Mouse (Mus musculus) right cerebral cortex, postnatal 14 days (tissue): ENCODE measurements around the gene Lrrc15.
A peak's percentile ranks its signal among the peaks of the same experiment; 100 is the strongest.

ENCODE experiments used
- DNase-seq: peaks from one replicate; pipeline ENCODE4 v3.0.0; 2022

The Lrrc15 gene

DNA sequence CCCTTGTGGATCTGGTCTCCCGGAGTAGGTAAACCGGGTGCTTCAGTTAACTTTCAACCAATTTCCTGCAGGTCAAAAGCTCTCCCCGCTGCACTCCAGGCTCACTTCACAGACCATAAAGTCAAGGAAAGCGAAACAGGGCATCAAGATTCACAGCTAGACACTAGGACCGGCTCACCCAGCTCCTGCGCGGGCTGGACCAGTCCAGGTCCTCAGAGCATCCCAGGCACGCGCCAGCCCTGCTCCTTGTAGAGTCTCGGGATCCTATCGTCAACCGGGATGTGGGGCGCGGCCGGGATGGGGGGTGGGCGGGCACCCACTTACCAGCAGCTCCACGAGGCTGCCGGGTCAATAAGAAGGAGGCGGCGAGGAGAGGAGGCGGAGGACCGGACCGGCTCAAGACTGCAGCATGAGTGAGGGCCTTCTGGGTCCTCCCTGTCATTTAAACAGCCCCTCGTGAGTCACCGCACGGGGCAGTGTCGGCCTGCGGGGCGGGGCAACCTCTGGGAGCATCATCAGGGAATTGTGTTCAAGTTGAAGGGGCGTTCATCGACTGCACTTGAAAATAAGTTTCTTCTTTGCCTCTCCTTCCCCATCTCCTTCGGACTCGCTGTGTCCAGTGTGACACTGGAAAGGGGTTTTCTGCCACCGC lies at the start of gene Lrrc15:
Gene Lrrc15 (minus strand): TSS at position 413 of the 652 bp plus-strand sequence.
- no peak for DNase-seq

DNA sequence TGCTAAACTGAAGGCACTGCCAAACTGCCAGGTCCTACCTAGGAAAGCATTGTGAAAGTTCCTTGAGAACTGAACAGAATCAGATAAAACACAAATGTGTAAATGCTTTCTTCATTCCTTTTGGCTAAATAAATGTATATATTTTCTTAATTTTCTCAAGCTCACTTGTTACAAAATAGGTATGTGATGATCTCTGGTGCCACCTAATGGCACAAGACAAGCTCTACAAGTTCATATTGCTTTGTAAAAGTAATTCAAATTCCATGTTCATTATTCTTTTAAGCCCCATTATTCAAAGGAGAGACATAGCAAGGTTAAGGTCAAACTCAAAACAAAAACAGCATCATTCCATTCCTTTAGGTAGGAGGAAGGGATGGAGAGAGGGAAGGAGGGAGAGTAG lies 31.2 kb upstream of the Lrrc15 start:
- no peak for DNase-seq

GRCm38 (mm10) chr16:30310647-30311046 lies 27.6 kb upstream of the Lrrc15 start, which contains the start of gene Gp5:
TSS of gene Gp5 (minus strand) at chr16:30310779.
- DNase-seq, result no peak

GRCm38 (mm10) chr16:30310171-30310515 lies 27.1 kb upstream of the Lrrc15 start:
- DNase-seq, result no peak

GRCm38 (mm10) chr16:30309395-30310170 lies 26.5 kb upstream of the Lrrc15 start:
- DNase-seq, result no peak

DNA sequence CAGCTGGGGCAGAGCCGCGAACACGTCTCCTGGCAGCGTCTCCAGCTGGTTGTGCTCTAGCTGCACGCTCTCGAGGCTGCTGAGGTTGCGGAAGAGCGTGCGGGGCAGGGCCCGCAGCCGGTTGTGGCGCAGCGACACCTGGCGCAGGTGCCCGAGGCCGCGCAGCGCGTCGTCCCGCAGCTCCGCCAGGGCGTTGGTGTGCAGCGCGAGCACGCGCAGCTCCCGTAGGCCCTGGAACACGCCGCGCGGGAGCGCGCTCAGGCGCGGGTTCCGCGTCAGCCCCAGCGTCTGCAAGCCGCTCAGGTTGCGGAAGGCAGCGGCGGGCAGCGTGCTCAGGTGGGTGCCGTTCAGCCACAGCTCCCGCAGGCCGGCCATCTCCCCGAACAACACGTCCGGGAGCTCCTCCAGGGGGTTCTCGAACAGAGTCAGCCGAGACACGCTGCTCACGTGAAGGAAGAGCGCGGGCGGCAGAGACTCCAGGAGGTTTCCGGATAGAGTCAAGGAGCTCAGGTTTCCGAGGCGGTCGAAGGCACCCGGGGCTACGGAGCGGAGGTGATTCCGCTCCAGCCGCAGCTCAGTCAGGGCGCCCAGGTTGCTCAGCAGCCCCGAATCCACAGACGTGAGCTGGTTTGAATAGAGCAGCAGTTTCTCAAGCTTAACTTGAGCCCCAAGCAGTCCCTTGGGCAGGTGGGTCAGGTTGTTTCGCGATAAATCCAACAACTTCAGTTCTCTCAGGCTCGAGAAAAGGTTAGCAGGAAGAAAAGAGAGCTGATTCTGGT lies 25.7 kb upstream of the Lrrc15 start:
- peak; percentile 65 for DNase-seq

DNA sequence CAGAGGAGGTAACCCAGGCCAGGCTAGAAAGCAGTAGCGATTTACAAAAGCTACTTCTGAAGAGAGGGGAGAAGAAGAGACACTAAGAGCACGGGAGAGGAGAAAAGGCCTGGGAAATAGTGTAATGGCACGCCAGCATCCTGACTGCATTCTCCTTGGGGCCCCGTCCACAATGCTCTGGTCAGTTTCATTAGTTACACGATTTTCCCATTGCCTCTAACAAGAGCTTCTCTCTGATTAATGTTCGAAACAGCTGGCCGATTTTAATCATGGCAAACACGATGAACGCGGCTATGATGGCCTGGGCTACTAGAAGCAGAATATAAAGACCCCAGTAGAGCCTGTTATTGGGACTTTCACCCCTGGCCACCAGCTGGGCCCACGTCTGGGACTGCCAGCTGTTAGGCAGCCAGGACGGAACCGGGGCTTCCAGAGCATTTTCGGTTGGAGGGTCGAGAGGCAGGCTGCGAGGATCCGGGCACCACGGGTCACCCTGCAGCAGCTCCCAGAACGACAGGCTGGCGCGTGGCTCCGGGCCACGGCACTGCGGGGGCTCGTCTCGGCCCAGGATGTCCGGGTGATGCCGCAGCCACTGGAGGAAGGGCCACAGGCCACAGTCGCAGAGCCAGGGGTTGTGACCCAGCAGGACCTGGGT lies 25.0 kb upstream of the Lrrc15 start:
- peak; percentile 19 for DNase-seq

DNA sequence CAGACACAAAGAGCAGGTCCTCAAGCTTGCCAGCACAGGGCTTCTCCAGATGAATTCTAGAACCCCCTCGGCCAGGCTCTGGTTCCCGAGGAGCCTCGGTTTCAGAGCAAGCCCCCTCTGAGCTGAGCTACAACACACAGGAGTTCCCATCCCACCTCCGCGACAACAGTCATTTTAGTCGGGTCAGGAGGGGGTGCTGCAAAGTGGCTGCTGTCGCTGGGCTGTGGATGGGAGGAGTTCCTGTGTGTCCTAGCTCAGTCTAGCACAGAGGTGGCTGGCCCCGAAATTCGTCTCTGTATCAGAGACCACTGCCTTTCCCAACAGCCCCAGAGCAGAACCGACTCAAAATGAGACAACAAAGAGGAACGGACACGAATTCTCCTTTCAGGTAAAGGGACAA lies 24.2 kb upstream of the Lrrc15 start:
- DNase-seq, result no peak

DNA sequence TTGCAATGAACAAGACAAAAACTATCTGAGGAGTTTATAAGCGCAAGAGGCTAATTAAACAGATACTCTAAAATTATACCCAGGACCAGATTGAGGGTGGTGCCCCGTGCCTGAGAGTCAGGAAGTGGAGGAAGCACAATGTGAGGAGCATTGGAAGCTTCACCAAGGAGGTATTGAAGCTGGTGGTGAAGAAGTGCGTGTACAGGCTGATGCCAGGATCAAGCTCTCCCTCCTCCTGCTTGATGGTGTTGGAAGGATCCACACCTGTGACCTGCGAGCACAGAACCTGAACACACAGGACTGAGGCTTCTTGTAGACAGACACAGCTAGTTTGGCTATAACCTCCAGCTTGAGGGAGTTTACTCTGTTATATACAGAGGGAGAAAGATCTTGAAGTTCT lies 23.0 kb upstream of the Lrrc15 start:
- no peak for DNase-seq

DNA sequence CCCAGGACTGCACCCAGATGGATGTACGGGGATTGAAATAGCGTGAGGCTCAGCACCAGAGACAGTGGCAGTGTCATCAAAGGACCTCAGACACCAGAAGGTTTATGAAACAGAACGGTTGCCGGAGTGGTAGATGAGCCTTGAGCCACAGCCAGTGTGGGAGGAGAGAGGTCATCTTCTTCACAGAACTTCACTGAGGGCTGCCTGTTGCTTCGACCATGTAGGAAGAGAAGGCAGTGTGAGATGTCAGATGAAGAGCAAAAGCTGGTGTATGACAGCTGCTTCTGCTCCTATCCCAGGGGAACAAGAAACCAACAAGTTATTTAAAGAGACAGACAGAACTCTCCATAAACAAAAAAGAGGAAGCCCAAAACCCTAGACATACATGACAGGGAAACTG lies 21.2 kb upstream of the Lrrc15 start:
- no peak for DNase-seq

GRCm38 (mm10) chr16:30303411-30303810 lies 20.4 kb upstream of the Lrrc15 start:
- DNase-seq, result no peak

DNA sequence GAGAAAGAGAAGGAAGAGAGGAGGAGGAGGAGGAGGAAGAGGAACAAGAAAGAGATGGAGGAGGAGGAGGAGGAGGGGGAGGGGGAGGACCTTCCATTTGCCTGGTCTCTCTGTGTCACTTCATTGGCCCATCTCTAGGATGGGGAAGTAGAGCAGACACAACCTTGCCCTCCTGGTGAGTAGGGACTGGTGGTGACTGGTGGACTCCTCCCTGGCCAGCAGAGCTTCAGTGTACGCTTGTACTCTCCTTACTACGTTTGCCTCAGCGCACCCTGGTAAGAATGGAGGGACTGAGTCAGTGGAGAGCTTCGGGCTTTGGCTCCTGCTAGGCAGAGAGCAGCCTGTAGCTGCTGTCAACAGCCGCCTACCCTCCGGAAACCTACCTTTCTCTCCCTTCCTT lies 19.6 kb upstream of the Lrrc15 start:
- DNase-seq, result no peak

- DNase-seq, result no peak
These were observed 16.7 kb upstream of the Lrrc15 start for GRCm38 (mm10) chr16:30299711-30300277.

GRCm38 (mm10) chr16:30297450-30297849 lies 14.4 kb upstream of the Lrrc15 start:
- DNase-seq, result no peak

GRCm38 (mm10) chr16:30296601-30297275 lies 13.7 kb upstream of the Lrrc15 start:
- no peak for DNase-seq

GRCm38 (mm10) chr16:30295106-30295505 lies 12.1 kb upstream of the Lrrc15 start:
- no peak for DNase-seq

- no peak for DNase-seq
These were observed 7.4 kb upstream of the Lrrc15 start for GRCm38 (mm10) chr16:30290436-30290835.

- no peak for DNase-seq
These were observed 2.6 kb upstream of the Lrrc15 start for GRCm38 (mm10) chr16:30285701-30286100.

- no peak for DNase-seq
These were observed 784 bp upstream of the Lrrc15 start for GRCm38 (mm10) chr16:30283743-30284337.

DNA sequence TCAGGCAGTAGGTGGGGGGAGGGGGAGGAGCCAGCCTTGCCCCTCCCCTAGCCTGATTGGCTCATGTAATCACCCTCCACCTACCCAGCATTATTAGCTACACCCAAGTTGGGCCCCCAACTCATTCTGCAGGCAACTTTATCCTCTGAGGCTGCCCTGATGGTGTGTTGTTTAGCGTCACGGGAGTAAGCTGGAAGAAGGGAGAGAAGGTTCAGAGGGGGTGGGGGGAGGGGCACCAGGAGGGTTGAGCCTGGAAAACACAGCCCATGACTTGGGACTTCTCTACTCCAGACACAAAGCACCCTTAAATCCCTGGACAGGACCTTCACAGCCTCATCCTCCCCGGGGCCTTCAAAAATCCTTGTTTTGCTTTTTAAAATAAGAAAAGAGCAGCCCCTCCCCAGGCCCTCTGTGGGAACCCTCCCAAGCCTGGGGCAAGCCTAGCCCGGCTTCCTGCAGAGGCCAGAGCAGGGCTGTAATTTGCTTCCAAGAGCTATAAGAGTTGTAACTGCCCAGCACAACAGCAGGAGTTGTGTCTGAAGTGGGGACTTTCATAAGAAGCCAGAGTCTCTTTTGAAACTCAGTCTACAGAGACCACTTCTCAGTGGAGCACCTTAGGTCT lies 2.3 kb downstream of the Lrrc15 start:
- DNase-seq, result no peak

GRCm38 (mm10) chr16:30278406-30278805 lies 4.7 kb downstream of the Lrrc15 start:
- DNase-seq, result no peak
